Mouse (Mus musculus) CD4-positive helper T cell, adult 2 months (primary cell): ENCODE results near the gene Sema3e.

Experiments
- DNase-seq: peaks from one replicate; pipeline ENCODE4 v3.0.0-alpha.2; 2012; ENCODE audit warnings: low read depth, missing footprints, low spot score

The Sema3e gene

DNA sequence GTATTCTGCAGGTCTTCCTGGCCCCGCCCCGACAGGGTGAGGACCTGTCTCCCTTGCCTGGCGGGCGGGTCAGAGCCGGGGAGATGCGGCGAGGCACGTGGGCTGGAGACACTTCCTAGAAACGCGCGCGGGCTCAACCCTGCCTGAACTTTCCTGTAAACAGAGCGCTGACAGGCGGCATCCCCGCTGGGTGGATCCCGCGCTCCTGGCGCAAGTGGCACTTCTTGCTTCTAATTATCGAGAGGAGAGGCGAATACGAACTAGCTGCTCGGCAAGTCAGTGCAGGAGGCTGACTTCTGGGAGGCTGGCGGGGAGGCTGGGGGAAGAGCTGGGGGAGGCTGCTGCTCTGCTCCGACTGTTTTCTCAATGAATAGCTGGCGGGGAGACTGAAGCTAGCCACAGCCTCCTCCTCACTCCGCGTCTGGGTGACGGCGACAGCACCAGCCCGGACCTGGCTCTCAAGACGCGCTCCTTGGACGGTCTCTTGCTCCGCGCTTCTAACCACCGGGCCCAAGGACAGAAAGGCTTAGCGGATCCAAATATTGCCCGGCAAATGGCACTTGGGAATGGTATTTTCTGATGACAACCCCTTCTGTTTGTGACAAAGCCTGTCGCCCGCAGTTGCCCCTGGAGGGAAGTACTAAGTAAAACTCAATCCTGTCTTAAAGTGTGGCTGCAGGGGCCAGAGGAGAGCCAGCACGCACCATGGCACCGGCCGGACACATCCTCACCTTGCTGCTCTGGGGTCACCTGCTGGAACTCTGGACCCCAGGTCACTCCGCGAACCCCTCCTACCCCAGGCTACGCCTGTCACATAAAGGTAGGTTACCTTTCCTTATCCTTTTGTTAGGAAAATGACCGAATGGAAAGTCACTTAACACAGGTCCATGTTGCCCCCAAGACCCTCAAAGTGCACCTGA is at the start of gene Sema3e:
Gene Sema3e, plus strand, starts transcription at position 72 of the 920 bp plus-strand sequence.
- no peak for DNase-seq

DNA sequence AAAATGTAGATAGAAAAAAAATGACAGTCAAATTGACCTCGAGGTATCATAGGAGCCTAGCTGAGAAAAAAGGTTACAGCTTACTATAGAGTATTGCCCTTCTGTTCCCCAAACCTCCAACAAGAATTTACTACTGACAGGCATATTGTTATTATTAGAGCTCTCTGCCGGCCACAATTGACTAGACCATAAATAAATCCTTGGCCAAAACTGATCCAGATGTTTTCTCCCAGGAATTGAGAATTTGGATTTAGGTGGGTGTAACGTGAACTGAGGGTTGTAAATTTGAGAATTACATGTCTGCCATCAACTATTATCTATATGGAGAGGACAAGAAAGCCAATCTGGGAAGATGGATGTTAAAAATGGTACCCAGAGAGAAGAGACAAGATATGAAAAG is 47.5 kb upstream of the Sema3e start:
- DNase-seq: no peak

DNA sequence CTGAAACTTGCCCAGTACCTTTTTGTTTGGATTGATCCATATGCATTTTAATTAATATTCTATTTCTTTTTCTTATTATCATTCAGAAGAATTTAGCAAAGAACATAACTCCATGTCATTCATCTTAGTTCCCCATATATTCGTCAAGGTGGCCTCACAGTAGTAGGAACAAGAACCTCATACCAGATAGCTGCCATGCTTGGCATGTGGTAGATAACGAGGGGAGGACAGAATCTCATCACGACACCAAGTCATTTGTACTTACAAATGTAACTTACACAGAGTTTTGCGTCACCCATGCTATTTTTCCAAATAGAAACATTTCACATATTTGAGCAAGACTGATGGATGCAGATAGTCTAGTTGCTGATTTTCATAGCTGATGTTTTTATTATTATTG is 45.9 kb upstream of the Sema3e start:
- DNase-seq: no peak

DNA sequence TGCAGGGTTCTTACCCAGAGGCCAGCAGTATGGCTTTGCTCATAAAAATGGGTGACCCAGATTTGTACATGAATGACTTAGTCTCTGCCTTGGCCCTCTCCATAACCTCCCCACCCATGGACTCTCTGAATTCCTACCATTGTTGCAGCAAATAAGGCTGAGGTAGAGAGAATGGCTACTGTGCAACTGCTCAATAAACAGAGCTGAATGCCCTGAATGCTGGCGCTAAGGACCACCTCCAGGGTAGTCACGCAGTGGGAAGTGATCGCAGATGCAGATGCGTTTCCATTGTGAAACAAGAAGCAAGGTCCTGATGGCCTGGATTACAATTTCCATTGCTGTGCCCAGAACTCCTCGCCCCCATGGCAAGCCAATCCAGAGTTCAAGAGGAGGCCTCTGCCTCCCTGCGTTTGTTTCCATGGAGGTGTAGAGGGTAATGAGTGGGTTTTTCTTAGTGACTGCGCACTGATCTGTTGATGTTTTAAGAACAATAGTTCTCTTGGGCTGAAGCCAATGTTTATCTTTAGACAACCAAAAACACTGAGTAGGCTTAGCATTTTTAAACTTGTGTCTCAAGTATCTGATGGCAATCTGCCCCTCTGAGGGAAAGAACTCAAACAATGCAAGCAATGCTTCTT is 42.5 kb upstream of the Sema3e start:
- DNase-seq: no peak

DNA sequence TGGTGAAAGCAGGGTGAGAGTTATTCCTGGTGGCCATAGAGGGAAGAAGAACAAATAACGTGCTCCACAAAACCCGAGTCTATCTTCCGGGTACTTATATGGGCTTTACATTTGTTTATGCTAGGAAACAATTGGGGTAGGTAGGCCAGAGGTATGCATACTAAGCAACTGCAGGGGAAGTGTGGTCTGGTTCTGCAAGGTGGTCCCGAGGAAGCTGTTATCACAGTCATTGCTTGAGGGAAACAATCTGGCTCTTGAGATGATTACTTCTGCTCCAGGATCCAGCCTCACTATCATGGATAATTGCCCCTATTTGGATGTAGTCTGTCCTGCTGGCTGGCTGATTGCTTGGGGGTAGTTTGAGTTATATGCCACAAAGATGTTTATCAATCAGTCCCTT is 41.5 kb upstream of the Sema3e start:
- no peak for DNase-seq

DNA sequence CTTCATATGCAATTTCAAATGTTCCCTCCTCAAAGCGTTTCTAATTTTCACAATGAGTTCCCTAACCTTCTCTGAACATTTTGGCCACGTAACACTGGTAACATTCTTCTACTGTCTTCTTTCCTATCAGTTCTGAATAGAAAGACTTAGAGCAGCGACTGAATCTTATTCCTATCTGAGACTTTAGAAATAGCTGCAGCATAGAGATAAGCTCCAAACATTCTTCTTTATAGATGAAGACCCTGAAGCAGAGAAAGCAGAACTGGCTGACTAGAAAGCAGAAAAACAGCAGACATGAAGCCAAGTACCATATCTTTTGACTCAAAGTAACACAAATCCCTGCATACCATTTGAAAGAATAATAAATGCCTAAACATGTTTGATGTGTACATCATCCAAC is 39.4 kb upstream of the Sema3e start:
- no peak for DNase-seq

DNA sequence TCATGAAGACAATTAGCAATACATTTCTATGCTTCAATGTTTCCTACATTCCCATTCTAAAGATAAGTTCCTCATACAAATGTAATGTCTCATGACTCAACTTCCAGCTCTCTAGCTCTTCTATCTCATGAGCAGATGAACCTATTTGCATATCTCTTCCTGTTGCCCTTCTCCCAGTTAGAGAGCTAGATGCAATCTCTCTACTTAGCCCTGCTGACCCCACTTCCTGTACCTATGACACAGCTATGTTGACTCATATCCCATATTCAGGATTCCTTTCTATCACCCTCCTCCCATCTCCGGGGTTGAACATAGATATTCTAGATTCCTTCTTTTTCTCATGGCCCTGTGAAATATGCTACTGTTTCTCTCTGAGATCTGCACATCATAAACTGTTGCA is 38.0 kb upstream of the Sema3e start:
- no peak for DNase-seq

DNA sequence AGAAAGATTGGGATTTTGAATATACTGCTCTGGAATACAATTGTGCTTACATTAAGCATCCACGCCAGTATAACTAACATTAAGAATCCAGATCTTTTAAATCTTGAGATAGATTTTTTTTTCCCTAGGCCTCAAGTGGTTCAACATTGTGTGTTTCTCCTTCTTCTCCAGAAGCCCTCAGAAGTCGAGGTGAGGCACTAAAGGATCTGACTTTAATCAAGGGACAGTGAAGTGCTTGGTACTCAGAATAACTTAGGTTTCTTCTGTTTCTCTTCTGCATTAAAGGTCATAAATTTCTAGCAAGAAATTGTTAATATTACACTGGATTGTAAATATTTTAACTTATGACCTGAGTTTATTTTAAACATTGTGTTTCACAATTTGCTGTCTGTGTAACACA is 37.1 kb upstream of the Sema3e start:
- DNase-seq: no peak

DNA sequence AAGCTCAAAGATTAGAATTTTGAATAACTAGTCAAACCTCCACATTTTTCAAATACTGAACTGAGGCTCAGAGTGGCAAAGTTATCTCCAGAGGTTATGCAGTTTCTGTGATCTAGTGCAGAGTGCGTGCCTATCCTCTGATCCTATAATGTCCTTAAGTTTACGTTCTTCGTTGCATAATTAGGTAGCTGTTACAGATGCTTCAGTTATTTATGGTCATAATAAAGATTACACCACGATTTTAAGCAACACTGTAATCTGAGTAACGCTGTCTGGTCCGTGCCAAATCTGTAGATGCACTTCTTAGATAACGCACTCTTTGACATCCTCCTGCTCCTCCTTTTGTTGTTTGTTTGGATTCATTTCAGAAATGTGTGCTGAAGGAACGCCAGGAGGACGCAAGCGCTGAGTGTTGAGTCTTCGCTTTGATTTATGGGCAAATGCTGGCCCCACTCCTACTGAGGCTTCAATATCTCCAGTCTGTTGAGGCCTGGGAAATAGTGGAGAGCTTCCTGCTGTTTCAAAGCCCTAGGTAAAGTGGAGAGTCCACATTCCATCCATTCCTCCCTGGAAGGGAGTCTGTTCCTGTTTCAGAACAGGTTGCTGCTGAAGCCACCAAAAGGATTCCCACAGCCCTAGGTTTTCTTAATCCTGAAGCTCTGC is 32.2 kb upstream of the Sema3e start:
- no peak for DNase-seq

DNA sequence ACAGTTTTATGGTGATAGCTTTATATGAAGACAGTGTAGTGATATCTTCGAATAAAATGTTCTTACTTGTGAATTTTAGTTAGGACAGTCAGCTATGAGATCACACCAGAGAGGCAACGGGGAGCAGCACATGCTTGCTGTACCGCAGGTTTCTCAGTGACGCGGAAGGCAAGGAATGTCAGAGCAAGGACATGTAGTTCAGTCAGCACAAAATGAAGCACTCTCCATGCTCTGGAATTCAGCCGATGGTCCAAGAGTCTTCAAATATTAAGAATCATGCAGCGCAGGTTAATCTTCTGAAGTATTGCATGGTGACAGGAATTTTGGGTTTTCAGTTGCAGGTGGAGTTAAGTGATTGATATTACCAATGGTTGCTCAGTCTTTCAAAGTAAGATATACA is 3.3 kb downstream of the Sema3e start:
- no peak for DNase-seq

DNA sequence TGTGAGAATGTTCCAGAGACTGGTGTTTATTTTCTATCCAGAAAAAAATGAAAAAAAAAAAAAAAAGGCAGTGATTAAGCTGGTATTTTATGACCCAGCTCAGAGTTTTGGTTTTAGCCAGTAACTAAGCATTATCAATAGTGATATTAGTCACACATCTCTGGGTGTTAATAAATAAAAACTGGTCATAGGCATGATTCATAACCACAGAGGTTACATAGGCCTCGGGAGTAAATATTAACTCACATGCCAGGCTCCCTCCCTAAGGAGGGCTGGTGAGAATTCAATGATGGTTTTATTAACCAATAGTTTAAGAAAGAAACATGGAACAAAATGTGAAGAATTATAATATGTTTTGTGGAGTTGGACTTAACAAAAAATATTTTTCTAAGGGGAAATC is 5.7 kb downstream of the Sema3e start:
- DNase-seq: no peak

DNA sequence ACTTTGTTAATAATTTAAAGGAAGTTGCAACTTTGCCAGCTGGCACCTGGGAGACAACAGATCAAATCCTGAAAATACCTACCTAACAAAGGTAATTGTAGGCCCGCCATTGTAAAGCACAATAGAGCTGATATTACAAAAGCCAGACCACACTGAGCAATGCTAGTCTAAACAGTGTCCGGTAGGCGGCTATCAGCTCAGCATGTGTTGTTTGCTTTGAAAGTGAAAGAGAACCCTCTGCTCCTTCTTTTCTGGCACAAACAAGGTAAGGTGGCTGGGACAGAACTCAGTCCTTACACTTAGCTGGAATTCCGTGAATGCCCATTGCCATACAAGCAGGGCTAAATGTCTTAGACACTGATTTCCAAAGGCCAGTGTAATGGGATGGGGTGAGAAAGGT is 7.0 kb downstream of the Sema3e start:
- no peak for DNase-seq

DNA sequence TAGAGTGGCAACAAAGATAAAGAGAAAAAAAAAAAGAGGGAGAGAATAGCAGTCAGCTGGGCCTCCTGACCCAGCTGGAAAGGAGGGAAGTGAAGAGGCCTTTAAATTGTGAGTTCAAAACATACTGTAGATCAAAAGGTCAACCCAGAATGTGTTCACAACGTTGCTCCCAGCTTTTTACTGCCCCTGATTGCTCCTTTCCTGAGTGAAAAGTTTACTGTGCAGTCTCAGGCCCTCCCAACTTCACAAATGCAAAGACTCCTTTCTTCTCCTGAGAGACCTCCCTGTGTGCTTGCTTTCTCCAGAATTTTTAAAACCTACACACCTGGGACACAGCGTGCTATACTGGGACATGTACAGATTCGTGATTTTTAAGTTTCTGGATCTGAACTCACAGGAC is 8.2 kb downstream of the Sema3e start:
- DNase-seq: no peak

DNA sequence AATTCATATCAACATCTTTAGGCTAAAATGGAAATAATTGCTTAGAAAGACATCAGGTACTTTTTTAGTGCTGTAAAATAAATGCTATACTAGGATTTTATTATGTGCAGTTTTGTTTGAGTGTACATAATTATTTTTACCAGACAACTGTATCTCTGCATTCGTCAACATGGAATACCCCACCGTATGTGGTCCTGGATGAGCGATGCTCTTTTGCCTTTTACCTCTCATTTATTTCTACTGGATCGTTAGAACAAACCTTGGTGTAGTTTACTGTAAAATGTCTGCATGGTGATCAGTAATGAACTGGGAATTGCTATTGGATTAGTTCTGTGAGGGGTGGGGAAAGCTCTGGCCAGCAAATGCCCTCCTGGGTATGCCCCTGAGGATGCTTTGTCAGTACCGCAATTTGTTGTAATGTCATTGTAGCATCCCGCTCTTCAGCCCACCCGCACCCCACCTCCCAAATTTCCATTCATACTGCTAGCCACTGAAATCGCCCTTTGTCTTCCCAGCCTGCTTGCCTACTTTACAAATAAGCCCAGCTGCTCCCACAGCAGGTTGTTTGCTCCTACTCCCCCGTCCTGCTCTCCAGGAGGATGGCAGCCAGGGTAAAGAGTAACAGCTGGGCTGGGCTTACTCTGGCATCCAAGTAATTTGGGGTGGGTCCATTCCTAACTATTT is 13.9 kb downstream of the Sema3e start:
- no peak for DNase-seq

DNA sequence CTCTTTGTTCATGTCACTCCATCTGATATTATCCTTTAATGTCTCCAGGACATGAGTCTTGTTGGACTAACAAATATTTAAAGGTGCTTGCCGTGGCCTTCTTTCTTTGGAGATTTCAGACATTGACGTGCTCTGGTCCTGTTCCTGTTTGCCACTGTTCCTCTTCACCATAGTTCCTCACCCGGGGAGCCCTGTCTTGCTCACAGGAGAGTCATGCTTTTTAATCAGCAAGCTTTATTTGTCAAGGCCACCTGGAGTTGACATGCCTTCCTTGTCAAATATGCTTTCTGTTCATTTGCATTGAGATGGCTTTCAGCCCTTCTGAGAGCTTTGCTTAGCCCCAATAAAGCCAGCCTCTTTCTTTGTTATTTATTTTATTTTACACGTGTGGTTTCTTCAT is 15.1 kb downstream of the Sema3e start:
- DNase-seq: no peak

DNA sequence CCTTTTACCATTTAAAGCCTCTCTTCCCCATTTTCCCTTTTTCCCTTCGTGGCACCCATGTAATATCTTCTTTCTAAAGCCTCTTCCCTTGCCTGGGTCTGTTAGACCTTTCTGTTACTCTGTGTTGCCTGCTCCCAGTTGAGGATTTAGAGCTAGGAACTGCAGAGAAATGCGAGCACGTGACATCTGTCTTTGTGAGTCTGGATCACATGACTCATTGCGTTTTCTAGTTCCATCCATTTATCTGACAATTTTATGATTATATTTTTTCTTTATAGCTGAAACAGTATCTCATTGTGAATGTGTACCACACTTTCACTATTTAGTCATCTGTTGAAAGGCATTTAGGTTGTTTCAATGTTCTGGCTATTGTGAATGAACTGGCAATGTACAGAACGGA is 18.0 kb downstream of the Sema3e start:
- DNase-seq: no peak

DNA sequence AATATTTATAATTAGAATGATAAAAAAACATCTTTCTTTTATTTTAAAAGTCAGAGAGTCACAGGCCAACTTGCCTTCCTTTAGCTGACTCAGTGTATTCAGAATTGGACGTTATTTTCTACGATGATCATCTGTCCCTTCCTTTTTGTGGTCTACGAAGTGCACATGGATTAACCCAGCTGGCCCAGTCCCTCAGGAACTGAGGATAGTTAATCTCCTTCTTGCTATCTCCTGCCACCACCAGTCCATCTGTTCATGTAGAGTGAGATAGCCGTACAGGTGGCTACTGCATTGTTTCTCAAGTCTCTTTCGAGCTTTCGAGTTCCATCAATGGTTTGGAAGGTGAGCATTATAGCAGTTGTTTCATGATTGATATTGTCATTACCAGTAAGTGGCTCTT is 18.9 kb downstream of the Sema3e start:
- no peak for DNase-seq

DNA sequence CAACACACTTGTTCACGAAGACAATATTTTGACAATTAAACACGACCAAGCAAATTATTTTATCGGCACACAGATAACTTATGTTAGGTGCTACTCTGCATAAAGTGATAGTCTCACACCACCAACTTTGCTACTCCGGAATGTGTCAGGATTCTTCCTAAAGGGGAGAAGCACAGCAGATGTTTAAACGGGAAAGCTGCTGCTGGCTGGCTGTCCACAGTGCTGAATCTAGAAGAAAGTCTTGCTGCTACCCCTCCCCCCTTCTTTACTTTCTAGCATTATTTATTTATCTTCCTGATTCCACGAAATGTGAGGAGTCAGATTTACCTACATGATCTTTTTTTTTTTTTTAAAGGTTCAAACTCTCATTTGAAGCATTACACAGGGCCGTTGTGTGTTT is 23.6 kb downstream of the Sema3e start:
- DNase-seq: no peak

DNA sequence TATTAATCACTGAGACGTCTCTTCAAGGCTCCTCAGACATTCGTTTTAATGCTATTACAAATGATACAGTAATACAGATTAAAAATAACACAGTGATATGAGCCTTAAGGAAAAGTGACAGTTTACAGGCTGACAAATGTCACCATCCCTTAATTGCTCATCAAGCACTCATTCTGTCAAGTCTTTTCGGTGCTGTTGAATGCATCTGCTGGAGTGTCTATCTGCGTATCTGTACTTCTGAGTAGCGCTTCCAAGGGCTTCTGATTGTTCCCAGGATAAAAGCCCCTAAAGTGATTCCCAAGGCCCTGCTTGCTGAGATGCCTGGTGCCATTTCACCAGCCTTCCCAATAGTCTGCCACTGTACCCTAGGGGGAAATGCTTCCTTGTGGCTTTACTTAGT is 29.4 kb downstream of the Sema3e start:
- no peak for DNase-seq

DNA sequence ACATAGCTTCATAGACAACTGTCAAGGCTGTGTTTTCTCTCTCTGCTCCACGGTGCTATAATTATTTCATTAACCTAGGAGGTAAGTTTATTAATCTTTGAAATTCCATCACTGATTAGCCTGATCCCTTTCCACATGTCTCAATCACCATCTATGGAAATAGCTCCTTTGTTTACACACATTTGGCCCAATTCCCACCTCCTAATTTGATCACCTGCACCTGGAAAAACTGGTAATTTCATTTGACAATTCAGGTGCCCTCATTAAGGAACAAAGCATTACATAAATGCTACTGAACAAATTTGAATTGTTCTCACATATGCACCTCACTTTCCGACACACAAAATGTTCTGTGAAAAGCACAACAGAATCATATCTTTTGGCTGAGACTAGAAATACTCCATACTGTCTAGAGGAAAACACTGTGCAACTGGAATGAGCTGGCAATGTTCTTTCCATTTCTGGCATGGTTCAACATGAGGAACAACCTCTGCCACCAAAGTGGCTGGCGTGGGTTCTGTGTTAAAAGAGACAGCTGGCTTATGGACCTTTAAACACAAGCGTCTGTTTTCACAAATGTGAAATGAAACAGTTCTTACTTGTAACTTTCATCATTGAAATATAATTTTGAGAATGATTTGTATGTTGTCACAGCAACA is 34.9 kb downstream of the Sema3e start:
- no peak for DNase-seq

DNA sequence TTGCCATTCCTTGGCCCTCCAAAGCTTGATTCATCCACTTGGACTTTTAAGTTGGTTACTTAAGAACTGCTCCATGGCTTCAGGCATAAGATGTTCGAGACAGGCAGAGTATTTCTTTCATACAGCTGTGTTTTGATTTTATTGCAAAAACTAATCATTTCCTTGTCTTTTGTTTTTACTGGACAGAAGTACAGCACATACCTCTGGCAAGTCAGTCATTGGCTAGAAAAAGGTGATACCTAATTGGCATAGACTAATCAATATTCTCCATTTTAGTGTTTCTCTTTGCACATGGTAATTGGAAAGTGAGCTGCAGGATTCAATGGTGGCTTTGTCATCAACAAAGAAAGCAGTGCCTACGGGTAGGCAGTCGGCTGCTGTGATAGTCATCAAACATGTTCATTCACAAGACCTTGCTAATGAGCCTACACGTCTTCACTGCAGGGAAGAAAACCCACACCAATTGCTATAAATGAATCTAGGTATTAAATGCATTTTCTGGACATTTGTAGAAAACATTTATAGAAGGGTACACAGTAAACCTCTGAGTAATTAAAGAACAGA is 37.9 kb downstream of the Sema3e start:
- DNase-seq: no peak
